Mouse (Mus musculus) heart, adult 11 months (tissue): ENCODE measurements at regions not wholly inside any gene's neighbourhood (a gene's known extent, or its start where the extent isn't known, plus 50 kb on each side); places are given as distances from the start of the nearest gene placed in this dataset.

Experiments used
- DNase-seq: peaks from one replicate; pipeline ENCODE4 v3.0.0; 2022

- no peak for DNase-seq
Observed at GRCm38 (mm10) chr7:135823884-135824750, 108.0 kb upstream of the Mki67 start.

GRCm38 (mm10) chr7:135829246-135829645 is 113.1 kb upstream of the Mki67 start:
- DNase-seq: no peak

- no peak for DNase-seq
Observed at GRCm38 (mm10) chr7:135833425-135833824, 117.3 kb upstream of the Mki67 start.

GRCm38 (mm10) chr7:135836808-135837733 is 120.9 kb upstream of the Mki67 start:
- peak; percentile 96 for DNase-seq

- DNase-seq: no peak
Observed at GRCm38 (mm10) chr7:135844018-135844417, 127.9 kb upstream of the Mki67 start.

- DNase-seq: no peak
Observed at GRCm38 (mm10) chr7:135847304-135847703, 131.1 kb upstream of the Mki67 start.

- no peak for DNase-seq
Observed at GRCm38 (mm10) chr7:135848170-135848569, 132.0 kb upstream of the Mki67 start.

GRCm38 (mm10) chr7:135848833-135849232 is 132.7 kb upstream of the Mki67 start:
- DNase-seq: no peak

- DNase-seq: no peak
Observed at GRCm38 (mm10) chr7:135853127-135853813, 137.1 kb upstream of the Mki67 start.

- DNase-seq: no peak
Observed at GRCm38 (mm10) chr7:135853814-135854324, 137.7 kb upstream of the Mki67 start.

GRCm38 (mm10) chr7:135860288-135860687 is 144.1 kb upstream of the Mki67 start:
- no peak for DNase-seq

- DNase-seq: peak; percentile 96
Observed at GRCm38 (mm10) chr7:135860741-135861408, 144.7 kb upstream of the Mki67 start.

- peak; percentile 95 for DNase-seq
Observed at GRCm38 (mm10) chr7:135861409-135861805, 145.2 kb upstream of the Mki67 start.

- DNase-seq: no peak
Observed at GRCm38 (mm10) chr7:135863581-135864426, 147.6 kb upstream of the Mki67 start.

- DNase-seq: no peak
Observed at GRCm38 (mm10) chr7:135870981-135871380, 154.8 kb upstream of the Mki67 start.

- DNase-seq: no peak
Observed at GRCm38 (mm10) chr7:135877091-135877874, 161.1 kb upstream of the Mki67 start.

GRCm38 (mm10) chr7:135878750-135879149 is 162.6 kb upstream of the Mki67 start:
- peak; percentile 93 for DNase-seq

GRCm38 (mm10) chr7:135880446-135880845 is 164.3 kb upstream of the Mki67 start:
- DNase-seq: no peak

- DNase-seq: no peak
Observed at GRCm38 (mm10) chr7:135882306-135882705, 166.1 kb upstream of the Mki67 start.

- no peak for DNase-seq
Observed at GRCm38 (mm10) chr7:135888598-135888997, 172.4 kb upstream of the Mki67 start.
